Mouse (Mus musculus) forebrain, postnatal 0 days (tissue): ENCODE results near the gene Prkacb. TPM values are rescaled to one million over a fixed set of nuclear protein-coding genes. Genes with fewer than 3 reads are reported as not detected.
A peak's percentile ranks its signal among the peaks of the same experiment; 100 is the strongest.
"Not testable (repeated sequence)": the region's sequence is repeated elsewhere in the genome, so short reads cannot be mapped to it uniquely, and the experiment has no call there.

ENCODE experiments used
- ATAC-seq: fragments of 200-750 bp; cut with Nextera tagmentation; 2 replicates; pipeline ENCODE4 v1.8.0; 2017; ENCODE audit warnings: mild to moderate bottlenecking, moderate library complexity
- DNase-seq: peaks from one replicate; pipeline ENCODE4 v3.0.0-alpha.2; 2015
- H3K27ac ChIP-seq: fragments of 300-500 bp; sonication (generic); 2 replicates; pipeline ENCODE4 v1.5.1; 2014; ENCODE audit warnings: low read depth, mild to moderate bottlenecking, antibody characterized with exemption, low read length, moderate library complexity, mixed read lengths
- H3K27me3 ChIP-seq: fragments of 300-500 bp; sonication (generic); 2 replicates; pipeline ENCODE4 v1.6.1; 2014; ENCODE audit warnings: mild to moderate bottlenecking, low read length, mixed read lengths; ENCODE audit not compliant: insufficient read depth
- H3K36me3 ChIP-seq: fragments of 300-500 bp; sonication (generic); 2 replicates; pipeline ENCODE4 v1.6.1; 2014; ENCODE audit warnings: mild to moderate bottlenecking, moderate library complexity; ENCODE audit not compliant: insufficient read depth
- H3K4me1 ChIP-seq: fragments of 300-500 bp; sonication (generic); 2 replicates; pipeline ENCODE4 v1.6.1; 2014; ENCODE audit warnings: antibody characterized with exemption; ENCODE audit not compliant: insufficient read depth
- H3K4me2 ChIP-seq: fragments of 300-500 bp; sonication (generic); 2 replicates; pipeline ENCODE4 v1.6.1; 2014; ENCODE audit warnings: low read depth, mild to moderate bottlenecking, moderate library complexity
- H3K4me3 ChIP-seq: fragments of 300-500 bp; sonication (generic); 2 replicates; pipeline ENCODE4 v1.5.1; 2014; ENCODE audit warnings: low read depth, low read length, mixed read lengths
- H3K9ac ChIP-seq: fragments of 300-500 bp; sonication (generic); 2 replicates; pipeline ENCODE4 v1.6.1; 2014; ENCODE audit warnings: mild to moderate bottlenecking
- H3K9me3 ChIP-seq: fragments of 300-500 bp; sonication (generic); 2 replicates; pipeline ENCODE4 v1.6.1; 2016; ENCODE audit warnings: low read length
- CTCF ChIP-seq: sonication (generic); IDR thresholded peaks from 2 replicates; pipeline ENCODE4 v1.5.1; 2016; ENCODE audit warnings: antibody characterized with exemption, control low read depth, low read depth
- WGBS: fragments of 180-500 bp; shearing (Covaris S2); extraction: QIAGEN DNeasy Blood & Tissue Kit; methylation state at CpG from one replicate; pipeline ENCODE4 v1.1.7; 2014; 5-methylcytosine and 5-hydroxymethylcytosine counted together
- polyA plus RNA-seq: library from polyadenylated mRNA; unstranded; fragments of >200 nt; fragmentation: Nextera tagmentation; extraction: Ambion mirVana; gene quantifications from 2 replicates; pipeline ENCODE4 v1.2.1, GENCODE M21; 2015
- total RNA-seq: library from RNA; depleted of rRNA; stranded (reverse); fragments of >200 nt; gene quantifications from 2 replicates; pipeline ENCODE4 v1.2.3, GENCODE M21; 2014

Prkacb gene
- total and polyA plus RNA-seq, 2 experiments from 2014 or later: 208 to 369 TPM

DNA sequence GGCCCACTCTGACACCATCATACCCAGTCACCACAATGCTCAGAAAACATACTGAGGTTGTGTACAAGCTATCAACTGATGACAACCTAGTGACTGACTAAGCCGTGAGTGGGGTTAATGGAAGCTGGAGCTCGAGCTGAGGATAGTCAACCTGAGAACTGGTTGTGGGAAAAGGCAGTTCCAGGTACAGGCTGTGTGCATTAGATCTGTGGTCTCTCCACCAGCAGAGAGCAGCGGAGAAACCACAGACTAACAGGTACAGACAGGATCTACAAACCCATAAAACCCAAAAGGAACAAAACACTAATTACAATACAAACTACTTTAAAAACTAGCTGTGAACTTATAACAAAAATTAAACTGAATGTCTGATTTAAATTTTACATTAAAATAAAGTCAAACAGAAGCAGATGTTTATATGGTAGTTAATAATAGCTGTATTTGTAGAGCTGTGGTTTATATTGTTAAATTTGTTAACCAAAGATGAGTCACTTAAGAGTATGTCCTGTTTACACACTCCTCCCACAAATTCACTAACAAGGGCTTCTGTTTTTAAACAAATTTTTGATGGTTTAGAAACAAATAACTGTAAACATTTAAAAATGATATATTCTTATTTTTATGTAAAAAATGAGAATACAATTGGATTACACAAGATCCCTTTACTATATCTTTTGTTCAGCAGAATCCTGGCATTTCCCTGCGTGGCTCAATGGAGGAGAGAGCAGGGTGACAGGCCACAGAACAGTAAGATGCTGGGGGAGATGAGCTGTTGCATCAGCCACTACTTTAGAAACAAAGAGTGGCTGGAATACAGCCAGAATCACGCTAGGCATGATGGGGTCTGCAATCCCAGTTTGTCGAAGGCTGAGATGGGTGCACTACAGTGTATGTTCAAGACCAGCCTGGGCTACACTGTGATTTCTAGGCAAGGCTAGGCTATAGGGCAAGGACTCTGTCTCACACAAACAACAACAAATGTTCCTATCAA lies 54.5 kb downstream of the Prkacb start:
- DNase-seq (no peak), ATAC-seq (no peak)
- H3K4me3 ChIP-seq: no peak overlapping the region
- TF ChIP-seq CTCF: no peak
- H3K36me3 ChIP-seq: peaks cover 5% of the 10 kb centered on the region; the same call in 1 of the 2 replicates
- 0 out of 2 replicates have a peak, but pooled peaks cover 5% of the 10 kb centered on the region for H3K4me1 ChIP-seq
- H3K9me3 ChIP-seq: no peaks in the 10 kb centered on the region
- H3K4me2 ChIP-seq: no peak overlapping the region
- no peaks in the 10 kb centered on the region for H3K27me3 ChIP-seq
- 68% methylated on average over 6 of the region's 6 CpGs for WGBS
- no peak overlapping the region for H3K9ac ChIP-seq
- H3K27ac ChIP-seq: no peak overlapping the region

DNA sequence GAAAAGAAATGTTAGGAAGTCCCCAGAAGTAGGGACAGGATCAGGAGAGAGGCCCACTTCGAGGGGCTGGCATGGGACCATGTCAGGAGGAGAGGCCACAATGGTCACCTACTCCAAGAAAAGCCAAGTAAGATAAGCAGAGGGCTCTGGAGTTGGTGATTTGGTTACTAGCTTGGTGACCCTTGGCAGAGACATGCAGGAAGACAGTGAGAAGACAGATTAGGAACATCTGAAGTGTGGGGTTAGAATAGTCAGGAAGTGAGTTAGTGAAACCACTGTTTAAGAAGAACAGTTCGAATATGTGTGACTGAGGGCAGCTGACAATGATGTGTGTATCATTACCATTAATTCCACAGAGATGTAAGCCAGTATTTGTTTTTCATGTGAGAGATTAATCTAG lies 58.5 kb downstream of the Prkacb start:
- Histone ChIP-seq H3K4me2 (no peak overlapping the region), H3K27me3 (no peaks in the 10 kb centered on the region), H3K4me3 (no peak overlapping the region), H3K4me1 (0 out of 2 replicates have a peak, but pooled peaks cover 5% of the 10 kb centered on the region), H3K9me3 (no peaks in the 10 kb centered on the region), H3K36me3 (peaks cover 36% of the 10 kb centered on the region), H3K9ac (no peak overlapping the region), H3K27ac (no peak overlapping the region)
- ATAC-seq (no peak), DNase-seq (no peak)
- WGBS: 91% methylated on average over 2 of the region's 2 CpGs
- TF ChIP-seq CTCF: no peak

DNA sequence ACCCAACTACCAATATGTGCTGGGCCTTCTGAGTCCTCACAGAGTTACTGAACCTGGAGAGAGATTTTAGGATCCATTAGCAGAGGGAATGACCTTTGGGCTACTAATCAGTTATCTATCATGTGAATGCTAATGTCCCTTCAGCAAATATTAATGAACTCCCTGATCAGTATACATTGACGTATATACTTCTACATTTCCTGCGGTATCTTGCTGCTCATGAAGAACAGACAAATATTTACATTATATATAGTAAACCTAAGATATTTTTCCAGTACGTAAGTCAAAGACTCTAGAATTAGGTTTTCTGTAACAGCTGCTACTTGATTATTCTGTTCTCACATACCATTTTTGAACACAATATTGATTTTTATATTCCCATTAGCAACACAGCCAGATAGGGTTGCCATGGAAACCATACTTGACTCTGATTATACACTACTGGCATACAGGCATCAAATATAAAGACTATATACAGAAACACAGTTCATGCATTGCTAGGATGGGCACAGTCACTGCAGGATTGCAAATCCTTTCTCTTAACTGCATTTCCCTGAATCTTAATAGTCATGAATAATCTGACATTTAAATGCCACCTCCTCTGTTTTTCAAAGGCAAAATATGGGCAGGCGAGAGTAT lies 71.1 kb downstream of the Prkacb start:
- peak; percentile 80 for ATAC-seq
- no peak for DNase-seq
- TF ChIP-seq CTCF: no peak

GRCm38 (mm10) chr3:146741158-146741557 lies 71.6 kb downstream of the Prkacb start:
- Histone ChIP-seq H3K4me3 (no peak overlapping the region), H3K9me3 (no peaks in the 10 kb centered on the region), H3K4me2 (no peak overlapping the region), H3K27me3 (no peaks in the 10 kb centered on the region), H3K36me3 (peaks cover 50% of the 10 kb centered on the region), H3K4me1 (no peaks in the 10 kb centered on the region), H3K27ac (0 out of 2 replicates have a peak overlapping the region, but pooled peaks have one; percentile 29), H3K9ac (no peak overlapping the region)
- no peak for DNase-seq
- no peak for ATAC-seq
- TF ChIP-seq CTCF: no peak
- 95% methylated on average over 5 of the region's 5 CpGs for WGBS

More for the DNA sequence above, 71.1 kb downstream of the Prkacb start:
- Histone ChIP-seq H3K4me2 (no peak overlapping the region), H3K9ac (no peak overlapping the region), H3K9me3 (no peaks in the 10 kb centered on the region), H3K36me3 (peaks cover 51% of the 10 kb centered on the region), H3K4me1 (no peaks in the 10 kb centered on the region), H3K4me3 (no peak overlapping the region), H3K27me3 (no peaks in the 10 kb centered on the region), H3K27ac (0 out of 2 replicates have a peak overlapping the region, but pooled peaks have one; percentile 29)
- 72% methylated on average over 4 of the region's 4 CpGs for WGBS

DNA sequence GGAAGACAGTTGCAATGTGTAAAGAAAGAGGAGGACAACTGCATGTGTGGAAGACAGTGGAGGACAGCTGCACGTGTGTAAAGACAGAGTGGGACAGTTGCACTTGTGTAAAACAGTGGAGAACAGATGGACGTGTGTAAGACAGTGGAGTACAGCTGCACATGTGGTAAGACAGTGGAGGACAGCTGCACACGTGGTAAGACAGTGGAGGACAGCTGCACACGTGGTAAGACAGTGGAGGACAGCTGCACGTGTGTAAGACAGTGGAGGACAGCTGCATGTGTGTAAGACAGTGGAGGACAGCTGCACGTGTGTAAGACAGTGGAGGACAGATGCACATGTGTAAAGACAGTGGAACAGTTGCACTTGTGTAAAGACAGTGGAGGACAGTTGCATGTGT lies 76.6 kb downstream of the Prkacb start:
- DNase-seq, H3K4me3 ChIP-seq, H3K4me1 ChIP-seq, H3K4me2 ChIP-seq, H3K9me3 ChIP-seq, H3K27ac ChIP-seq, H3K9ac ChIP-seq, ATAC-seq, H3K27me3 ChIP-seq: not testable (repeated sequence)
- WGBS: 92% methylated on average over 6 of the region's 6 CpGs
- H3K36me3 ChIP-seq: peaks cover 66% of the 10 kb centered on the region

DNA sequence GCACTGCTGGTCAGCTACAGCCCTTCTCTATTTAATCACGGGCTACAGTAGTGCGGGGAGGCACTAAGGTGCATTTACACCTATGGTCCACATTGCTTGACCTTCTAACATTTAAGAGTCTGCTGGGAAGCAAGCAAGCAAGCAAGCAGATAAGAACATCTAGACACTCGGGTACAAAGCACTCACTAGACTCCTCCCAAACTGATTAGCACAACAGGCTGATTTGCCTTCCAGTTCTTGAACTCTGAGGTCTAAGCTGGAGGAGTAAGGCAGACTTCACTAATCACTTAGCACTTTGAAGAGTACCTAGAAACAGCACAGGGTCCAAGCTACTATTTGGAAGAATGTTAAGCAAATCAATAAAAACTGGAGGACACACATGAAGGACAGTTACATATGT lies 77.1 kb downstream of the Prkacb start:
- Histone ChIP-seq H3K9me3 (no peaks in the 10 kb centered on the region), H3K36me3 (peaks cover 69% of the 10 kb centered on the region), H3K4me2 (no peak overlapping the region), H3K27me3 (no peaks in the 10 kb centered on the region), H3K9ac (no peak overlapping the region), H3K4me3 (no peak overlapping the region), H3K4me1 (no peaks in the 10 kb centered on the region), H3K27ac (no peak overlapping the region)
- 84% methylated on average over 3 of the region's 3 CpGs for WGBS
- DNase-seq (no peak), ATAC-seq (no peak)
- TF ChIP-seq CTCF: no peak
